Mouse (Mus musculus) megakaryocyte progenitor cell, adult 5-6 weeks (primary cell): ENCODE measurements around the gene Cd44. TPM values are rescaled to one million over a fixed set of nuclear protein-coding genes. Genes with fewer than 3 reads are reported as not detected.

Source experiments
- ATAC-seq: replicated peaks from 2 replicates; pipeline ENCODE4 v1.8.0; 2016; ENCODE audit warnings: mild to moderate bottlenecking, moderate TSS enrichment, inconsistent platforms; ENCODE audit not compliant: poor library complexity
- total RNA-seq, 2 experiments: library from RNA; stranded (forward) in 1 of 2; stranded (reverse) in 1 of 2; fragments of 157-497, 149-512 nt in 1 of 2; fragments of 200-1000 nt in 1 of 2; gene quantifications; 2 replicates each; pipeline versions ENCODE4 v1.2.3 to v1.2.4; 2015 to 2017

Cd44 gene
- total RNA-seq, 2 experiments from 2014 or later: 134 to 183 TPM

- ATAC-seq: no peak
Measured at GRCm38 (mm10) chr2:102771304-102771703, 130.2 kb downstream of the Cd44 start.

GRCm38 (mm10) chr2:102768267-102768666 is 133.2 kb downstream of the Cd44 start:
- no peak for ATAC-seq

DNA sequence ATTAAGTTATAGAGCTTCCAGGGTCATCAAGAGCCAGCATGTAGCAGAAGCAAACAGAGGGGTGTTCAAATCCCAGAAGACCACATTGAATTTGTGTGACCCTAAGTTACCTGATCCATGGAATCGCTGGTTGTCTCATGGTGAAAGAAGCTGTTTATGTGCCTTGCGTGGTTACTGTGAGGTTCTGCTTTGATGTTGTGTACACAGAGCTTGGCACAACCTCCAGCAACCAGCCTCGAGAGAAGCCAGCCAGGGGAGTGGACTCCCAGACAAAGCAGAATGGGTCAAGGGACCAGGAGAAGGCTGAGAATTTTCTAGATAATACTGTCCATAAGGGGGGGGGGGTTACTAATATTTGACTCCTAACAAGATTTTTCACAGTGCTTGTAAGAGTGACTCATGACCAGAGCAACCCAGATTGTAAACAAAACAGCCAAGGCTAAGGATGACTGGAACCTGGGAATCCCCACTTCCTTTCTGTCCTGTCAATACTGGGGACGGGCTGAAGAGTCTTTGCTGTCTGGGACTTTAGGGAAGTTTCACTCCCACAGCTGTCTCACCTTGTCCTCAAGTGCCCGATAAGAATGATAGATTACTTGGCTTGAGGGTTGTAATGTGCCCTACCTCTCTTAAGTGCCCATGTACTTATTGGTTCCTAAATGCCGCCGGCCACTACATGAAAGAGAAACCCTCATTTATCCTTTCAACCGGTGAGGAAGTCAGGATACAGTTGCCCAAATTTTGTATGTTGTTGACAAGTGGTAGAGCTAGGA is 136.7 kb downstream of the Cd44 start:
- ATAC-seq: no peak

GRCm38 (mm10) chr2:102763991-102764390 is 137.5 kb downstream of the Cd44 start:
- ATAC-seq: no peak

- ATAC-seq: no peak
Measured at GRCm38 (mm10) chr2:102763176-102763575, 138.3 kb downstream of the Cd44 start.

Other genes with a start within 250 kb of the Cd44 start
- not detected in 2 replicates for gene Slc1a2, start 243.0 kb downstream of the Cd44 start, total RNA-seq (2015)
- gene Slc1a2, start 243.0 kb downstream of the Cd44 start, total RNA-seq (2017): not detected in 2 replicates
- gene Pdhx, start 171.8 kb upstream of the Cd44 start, total RNA-seq (2015): 17.9 and 20.9 TPM in 2 replicates
- gene Pdhx, start 171.8 kb upstream of the Cd44 start, total RNA-seq (2017): 28.7 and 29.1 TPM in 2 replicates
- gene Apip, start 172.0 kb upstream of the Cd44 start, total RNA-seq (2015): 47.0 and 66.0 TPM in 2 replicates
- 31.7 and 35.1 TPM in 2 replicates for gene Apip, start 172.0 kb upstream of the Cd44 start, total RNA-seq (2017)